Mouse (Mus musculus) hindlimb bud, embryonic 11.5 days (tissue): ENCODE measurements around the gene Mthfd1l.

ENCODE experiments used
- DNase-seq: peaks from one replicate; pipeline ENCODE4 v3.0.0-alpha.2; 2012; ENCODE audit warnings: low read depth, low spot score; ENCODE audit errors: extremely low spot score

Gene Mthfd1l

DNA sequence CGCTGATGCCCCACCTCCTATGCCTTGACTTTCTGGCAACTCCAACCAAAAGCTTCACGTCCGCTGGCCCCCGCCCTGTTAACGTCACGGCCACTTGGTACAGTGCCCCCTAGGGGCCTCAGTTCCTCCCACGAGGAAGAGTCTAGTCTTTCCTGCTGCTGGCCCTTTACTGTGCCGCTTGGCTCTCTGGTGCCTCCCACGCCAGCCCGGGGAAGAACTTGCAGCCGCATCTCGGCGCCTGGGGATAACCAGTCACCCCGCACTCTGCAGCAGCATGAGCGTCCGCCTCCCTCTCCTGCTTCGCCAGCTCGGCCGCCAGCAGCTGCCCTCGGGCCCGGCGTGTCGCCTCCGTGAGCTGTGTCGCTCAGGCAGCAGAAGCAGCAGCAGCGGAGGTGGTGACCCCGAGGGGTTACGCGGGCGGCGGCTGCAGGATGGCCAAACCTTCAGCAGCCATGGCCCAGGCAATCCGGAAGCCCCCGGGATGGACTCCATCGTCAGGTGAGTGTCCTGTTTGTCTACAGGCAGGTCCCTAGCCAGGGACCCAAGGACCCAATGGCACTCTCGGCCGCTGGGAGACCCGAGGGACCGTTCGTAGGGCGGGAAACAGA, at the start of gene Mthfd1l:
Gene Mthfd1l, plus strand, starts transcription at position 138 of the 608 bp plus-strand sequence.
- peak; percentile 58 for DNase-seq

GRCm38 (mm10) chr10:3928008-3928545, 44.8 kb upstream of the Mthfd1l start:
- no peak for DNase-seq

DNA sequence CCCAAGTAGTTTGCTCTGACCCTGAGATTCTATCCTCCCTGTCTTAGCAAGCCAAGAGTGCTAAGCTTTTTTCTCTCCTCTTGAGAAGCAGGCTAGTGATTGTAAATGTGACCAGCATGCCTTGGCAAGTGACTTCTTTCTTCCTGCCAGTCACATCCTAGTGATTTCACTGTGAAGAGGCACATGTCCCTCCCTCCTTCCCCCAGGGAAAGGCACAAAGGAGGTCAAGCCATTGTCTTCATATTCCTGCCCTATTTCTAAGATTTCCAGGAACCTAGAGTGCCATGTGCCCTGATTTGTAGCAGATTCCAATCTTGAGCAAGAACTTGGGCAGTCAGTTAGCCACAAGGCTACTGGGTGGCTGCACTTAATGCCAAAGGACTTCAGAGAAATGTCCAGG, 41.1 kb upstream of the Mthfd1l start:
- DNase-seq, result no peak

GRCm38 (mm10) chr10:3933311-3933940, 39.5 kb upstream of the Mthfd1l start:
- DNase-seq, result no peak

- DNase-seq, result no peak
Observed at GRCm38 (mm10) chr10:3936864-3937263, 36.1 kb upstream of the Mthfd1l start.

DNA sequence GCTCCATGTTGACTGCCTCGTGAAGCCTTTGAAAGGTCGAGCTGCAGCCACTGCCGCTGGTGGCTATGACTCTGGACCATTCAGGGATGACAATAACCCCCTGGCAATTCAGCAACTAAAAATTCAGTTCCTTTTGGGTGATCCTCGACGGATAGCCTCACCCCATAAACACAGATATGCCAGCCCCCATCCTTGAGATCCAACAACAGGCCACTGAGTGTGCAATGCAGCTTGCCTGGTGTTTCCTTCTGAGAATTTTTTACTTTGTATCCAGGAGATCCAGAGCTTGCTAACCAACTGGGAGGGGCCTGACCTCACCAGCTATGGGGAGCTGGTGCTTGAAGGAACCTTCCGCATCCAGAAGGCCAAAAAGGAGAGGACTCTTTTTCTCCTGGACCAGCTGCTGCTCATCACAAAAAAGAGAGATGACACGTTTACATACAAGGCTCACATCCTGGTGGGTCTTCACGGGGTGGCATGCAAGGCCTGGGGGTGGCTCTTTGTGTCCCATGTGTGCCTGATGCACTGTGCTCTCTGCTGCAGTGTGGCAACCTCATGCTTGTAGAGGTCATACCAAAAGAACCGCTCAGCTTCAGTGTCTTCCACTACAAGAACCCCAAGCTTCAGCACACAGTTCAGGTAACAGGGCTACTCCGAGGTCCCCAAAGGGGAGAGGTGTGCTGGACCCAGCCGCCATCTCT, 32.9 kb upstream of the Mthfd1l start:
- DNase-seq, result no peak

DNA sequence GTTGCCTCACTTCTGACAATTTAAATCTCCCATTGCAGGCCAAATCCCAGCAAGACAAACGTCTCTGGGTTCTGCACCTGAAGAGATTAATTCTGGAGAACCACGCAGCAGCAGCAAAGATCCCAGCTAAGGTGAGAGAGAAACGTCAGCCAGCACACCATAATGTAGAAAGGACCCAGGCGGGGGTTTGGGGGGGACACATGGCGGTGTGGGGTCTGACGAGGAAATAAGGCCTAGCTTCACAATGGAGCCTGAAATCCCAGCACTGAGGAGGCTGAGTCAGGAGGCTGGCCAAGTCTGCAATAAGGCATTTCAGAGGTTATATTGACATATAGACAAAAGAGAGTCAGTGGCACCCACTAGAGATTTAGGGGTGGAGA, 32.3 kb upstream of the Mthfd1l start:
- no peak for DNase-seq

- DNase-seq, result peak; percentile 14
Observed at GRCm38 (mm10) chr10:3941054-3941757, 31.7 kb upstream of the Mthfd1l start.

- DNase-seq, result no peak
Observed at GRCm38 (mm10) chr10:3942289-3942688, 30.6 kb upstream of the Mthfd1l start.

GRCm38 (mm10) chr10:3943492-3944395, 29.2 kb upstream of the Mthfd1l start:
- DNase-seq, result peak; percentile 54

GRCm38 (mm10) chr10:3946871-3947270, 26.0 kb upstream of the Mthfd1l start:
- no peak for DNase-seq

DNA sequence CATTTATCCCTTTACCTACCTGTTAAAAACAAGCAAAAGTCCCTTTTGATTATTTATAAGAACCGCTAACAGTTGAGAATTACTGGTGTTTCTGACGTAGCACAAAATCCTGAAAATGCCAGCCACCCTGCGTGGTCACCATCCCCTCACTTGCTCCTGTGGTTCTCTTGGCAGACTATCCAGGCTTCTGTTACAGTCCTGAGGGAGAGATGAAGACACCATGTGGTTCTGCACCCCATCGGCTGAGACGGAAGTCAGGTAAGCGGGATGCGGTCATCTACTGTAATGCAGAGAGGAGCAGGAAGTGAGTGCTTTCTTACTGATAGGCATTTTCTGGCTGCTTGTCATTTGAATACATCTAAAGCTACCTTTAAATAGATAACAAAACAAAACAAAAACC, 25.6 kb upstream of the Mthfd1l start:
- DNase-seq, result no peak

DNA sequence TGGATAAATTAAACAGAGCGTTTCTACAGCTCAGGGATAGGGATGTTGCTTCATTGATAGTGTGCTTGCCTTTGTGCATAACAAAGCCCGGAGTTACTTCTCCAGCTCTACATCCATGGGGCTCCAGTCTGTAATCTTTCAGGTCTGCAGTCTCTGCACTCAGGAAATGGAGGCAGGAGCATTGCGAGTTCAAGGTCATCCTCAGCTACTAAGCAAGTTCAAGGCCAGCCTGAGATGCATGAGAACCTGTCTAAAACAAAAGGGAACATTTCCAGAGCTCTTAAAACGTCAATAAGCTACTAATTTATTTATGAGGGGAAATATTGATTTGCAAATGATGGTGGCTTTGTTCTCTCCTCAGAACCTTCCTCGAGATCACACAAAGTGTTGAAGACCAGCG, 23.6 kb upstream of the Mthfd1l start:
- DNase-seq, result no peak

GRCm38 (mm10) chr10:3956471-3956870, 16.4 kb upstream of the Mthfd1l start:
- no peak for DNase-seq

DNA sequence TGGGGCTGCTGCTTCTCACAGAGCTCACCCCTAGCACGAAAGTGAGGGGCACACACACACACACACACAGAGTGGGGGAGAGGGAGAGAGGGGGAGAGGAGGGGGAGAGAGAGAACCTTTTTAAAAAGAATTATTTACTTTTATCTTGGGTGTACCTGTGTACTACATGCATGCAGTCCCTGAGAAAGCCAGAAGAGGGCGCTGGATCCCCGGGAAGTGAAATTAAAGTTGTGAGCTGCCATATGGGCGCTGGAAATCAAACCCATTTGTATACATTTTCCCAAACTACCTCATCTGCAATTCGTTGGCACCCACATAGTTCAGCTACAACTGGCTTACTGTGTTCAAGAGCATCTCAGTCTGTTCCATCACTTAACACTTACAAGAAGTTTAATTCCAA, 14.3 kb upstream of the Mthfd1l start:
- no peak for DNase-seq

DNA sequence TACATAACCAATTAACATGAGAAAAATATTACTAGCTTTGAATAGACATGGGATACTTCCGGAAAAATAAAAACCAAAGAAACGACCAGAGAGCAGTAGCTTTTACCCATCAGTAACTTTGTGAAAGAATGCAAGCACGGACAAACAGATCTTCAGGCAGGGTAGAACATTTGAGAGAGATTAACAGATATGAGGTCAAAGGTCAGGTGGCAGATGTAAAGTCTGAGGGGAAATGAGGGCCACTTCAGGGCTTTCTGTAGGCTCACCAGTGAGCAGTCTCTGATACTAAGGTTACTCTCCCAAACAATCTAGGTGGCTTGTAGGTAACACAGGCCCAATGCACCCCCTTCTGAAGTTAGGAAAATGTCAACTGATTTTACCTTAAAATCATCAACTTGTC, 3.9 kb upstream of the Mthfd1l start:
- no peak for DNase-seq

GRCm38 (mm10) chr10:3972237-3972636, 681 bp upstream of the Mthfd1l start:
- DNase-seq, result no peak

DNA sequence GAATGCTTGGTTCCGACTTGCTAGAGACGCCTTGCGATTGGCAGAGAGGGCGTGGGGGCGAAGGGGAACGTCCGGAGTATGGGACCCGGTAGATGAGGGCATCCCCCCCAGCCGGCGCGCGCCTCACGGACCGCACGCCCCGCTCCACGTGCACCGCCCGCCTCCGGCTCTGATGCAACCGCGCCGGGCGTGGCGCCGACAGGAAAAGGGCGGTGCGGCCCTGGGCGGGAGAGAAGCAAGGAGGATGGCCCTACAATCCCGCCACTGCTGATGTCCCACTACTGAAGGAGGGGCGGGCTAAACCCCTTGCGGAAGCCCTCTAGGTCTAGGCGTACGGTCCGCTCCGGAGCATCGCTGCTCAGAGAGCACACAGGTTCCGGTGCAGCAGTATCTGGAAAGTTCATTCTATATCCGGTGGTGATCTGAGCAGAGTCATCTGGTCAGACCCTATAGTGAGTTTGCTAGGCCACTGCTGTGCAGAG, 712 bp downstream of the Mthfd1l start:
- DNase-seq, result peak; percentile 42

DNA sequence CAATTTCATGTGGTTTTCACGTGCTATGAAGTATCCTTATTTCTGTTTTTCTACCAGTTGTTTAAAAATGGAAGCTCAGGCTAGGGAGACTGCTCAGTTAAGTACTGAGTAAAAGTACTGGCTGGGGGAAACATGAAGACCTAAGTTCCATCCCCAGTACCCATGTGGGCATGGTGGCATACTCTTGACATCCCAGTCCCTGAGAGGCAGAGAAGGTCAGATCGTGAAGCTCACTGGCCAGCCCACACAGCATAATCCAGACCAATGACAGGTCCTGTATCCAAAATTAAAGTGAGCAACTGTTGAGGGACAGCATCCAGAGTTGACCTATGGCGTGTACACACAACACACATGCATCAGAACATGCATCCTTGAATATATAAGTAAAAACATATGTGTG, 1.5 kb downstream of the Mthfd1l start:
- DNase-seq, result no peak

GRCm38 (mm10) chr10:3975898-3976622, 3.1 kb downstream of the Mthfd1l start:
- no peak for DNase-seq
